Mouse (Mus musculus) small intestine, adult 2 months (tissue): ENCODE data around the gene Pik3r2.

Source experiments
- CTCF ChIP-seq: fragments of 200-500 bp; IDR thresholded peaks from 2 replicates; pipeline ENCODE4 v1.5.1; 2012; ENCODE audit warnings: low read depth, mild to moderate bottlenecking, control low read depth, inconsistent platforms, low read length, moderate library complexity, mixed read lengths; ENCODE audit not compliant: insufficient replicate concordance, insufficient read length; ENCODE audit errors: extremely low read depth
- POLR2A ChIP-seq: fragments of 200-500 bp; IDR thresholded peaks from 2 replicates; pipeline ENCODE4 v1.6.1; 2012; ENCODE audit warnings: low read depth, mild to moderate bottlenecking, control low read depth, inconsistent platforms, low read length, moderate library complexity

- TF ChIP-seq CTCF, result no peak
- TF ChIP-seq POLR2A, result no peak
Measured at GRCm38 (mm10) chr8:70780093-70780492, 3.6 kb upstream of the Pik3r2 start.
